Mouse (Mus musculus) kidney, adult 8-10 months (tissue): ENCODE data around the gene Mfsd4b3.
"Not testable (repeated sequence)": the region's sequence is repeated elsewhere in the genome, so short reads cannot be mapped to it uniquely, and the experiment has no call there.

Experiments used
- DNase-seq, 2 experiments: peaks; one replicate each; pipeline ENCODE4 v3.0.0; 2022

Gene Mfsd4b3

DNA sequence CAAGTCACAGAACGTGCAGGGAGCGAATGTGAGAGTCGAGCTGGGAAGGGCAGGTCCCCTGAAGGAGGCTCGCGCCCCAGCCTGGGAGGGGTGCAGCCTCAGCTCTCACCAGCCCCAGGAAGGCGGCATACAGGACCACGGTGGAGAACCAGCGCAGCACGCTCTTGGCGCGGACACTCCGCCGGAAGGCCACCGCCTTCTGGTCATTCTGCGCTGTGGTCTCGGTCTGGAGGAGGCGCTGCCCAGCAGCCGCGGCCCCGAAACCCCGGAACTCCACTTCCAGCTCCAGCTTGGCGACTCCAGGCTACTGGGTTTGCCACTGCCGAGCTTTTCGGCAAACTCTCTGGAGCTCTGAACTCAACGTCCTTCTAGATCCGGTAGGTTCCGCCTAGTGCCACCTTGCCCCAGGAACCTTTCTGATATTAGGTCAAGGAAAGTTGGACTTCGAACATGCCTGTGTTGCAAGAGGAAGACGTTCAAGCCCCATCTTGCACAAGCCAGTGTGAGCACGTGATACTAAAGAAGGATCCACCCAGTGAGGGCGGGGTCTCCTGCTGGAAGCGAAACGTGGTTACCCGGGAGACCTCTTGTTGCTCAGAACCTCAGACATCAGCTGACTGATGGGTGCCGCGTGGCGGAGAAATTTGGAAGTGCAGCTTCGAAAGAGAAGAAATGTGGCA, at the start of gene Mfsd4b3:
Gene Mfsd4b3 (minus strand): TSS at position 393 of the 680 bp plus-strand sequence.
- DNase-seq = peak; percentile 99

- no peak for DNase-seq
Measured at GRCm38 (mm10) chr10:40009591-40009990, 49.6 kb upstream of the Mfsd4b3 start.

DNA sequence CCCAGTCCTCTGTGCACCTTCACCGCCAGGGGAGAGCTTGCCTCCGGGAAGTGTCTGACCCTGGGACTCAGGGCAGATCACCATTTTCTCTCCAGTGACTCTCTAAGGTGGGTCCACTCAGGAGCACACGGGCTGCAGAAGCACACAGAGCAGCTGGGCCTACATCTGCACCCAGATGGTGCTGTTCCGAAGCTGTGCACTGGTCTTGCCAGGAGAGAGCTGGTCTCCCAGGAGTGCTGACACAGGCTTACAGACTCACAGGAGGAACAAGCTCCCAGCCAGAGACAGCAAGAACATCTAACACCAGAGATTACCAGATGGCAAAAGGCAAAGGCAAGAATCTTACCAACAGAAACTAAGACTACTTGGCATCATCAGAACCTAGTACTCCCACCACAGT, 48.9 kb upstream of the Mfsd4b3 start:
- DNase-seq = not testable (repeated sequence)

- DNase-seq = peak in 1 of 2 experiments; percentile 41
Measured at GRCm38 (mm10) chr10:40007953-40008352, 48.0 kb upstream of the Mfsd4b3 start.

- no peak for DNase-seq
Measured at GRCm38 (mm10) chr10:40006963-40007362, 47.0 kb upstream of the Mfsd4b3 start.

DNA sequence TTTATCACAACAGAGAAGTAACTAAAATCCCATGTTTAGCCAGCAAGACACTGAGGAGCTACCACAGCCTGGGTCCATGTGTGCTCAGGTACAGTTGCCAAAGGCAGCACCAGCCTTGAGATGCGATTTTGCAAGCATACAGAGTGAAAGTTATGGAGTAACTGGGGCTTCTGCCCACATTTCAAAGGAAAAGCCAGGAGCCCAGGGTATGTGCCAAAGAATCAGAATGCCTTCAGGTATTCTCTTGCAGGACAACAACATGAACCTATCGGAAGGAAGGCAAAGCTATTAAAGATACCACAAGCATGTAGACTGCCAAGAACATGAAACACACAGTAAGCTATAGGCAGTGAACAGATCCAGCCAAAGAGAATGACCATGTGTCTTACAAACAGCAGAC, 40.8 kb upstream of the Mfsd4b3 start:
- no peak for DNase-seq

- peak; percentile 76 to 91 for DNase-seq
Measured at GRCm38 (mm10) chr10:39991155-39991554, 31.2 kb upstream of the Mfsd4b3 start.

GRCm38 (mm10) chr10:39986466-39986865, 26.5 kb upstream of the Mfsd4b3 start, which contains the start of gene Mfsd4b5:
Mfsd4b5 (minus strand) TSS chr10:39986646.
- DNase-seq = peak; percentile 89

- peak; percentile 88 to 98 for DNase-seq
Measured at GRCm38 (mm10) chr10:39982604-39983003, 22.7 kb upstream of the Mfsd4b3 start.

DNA sequence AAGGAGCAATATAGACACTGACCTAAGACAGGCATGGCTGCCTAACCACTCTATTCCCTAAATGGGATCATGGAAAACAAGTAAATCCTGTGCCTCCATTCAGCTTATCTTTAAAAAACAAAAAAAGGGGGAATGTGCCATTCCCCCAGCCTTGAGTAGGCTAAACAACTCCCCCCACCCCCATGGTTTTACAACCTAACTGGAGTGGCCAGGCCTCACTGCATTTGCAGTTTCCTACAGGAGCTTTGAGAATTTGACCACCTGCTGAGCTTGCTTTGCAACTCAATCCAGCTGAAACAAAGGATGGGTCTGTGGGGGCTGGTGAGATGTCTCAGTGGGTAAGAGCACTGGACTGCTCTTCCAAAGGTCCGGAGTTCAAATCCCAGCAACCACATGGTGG, 18.3 kb upstream of the Mfsd4b3 start:
- no peak for DNase-seq

- no peak for DNase-seq
Measured at GRCm38 (mm10) chr10:39977346-39977745, 17.4 kb upstream of the Mfsd4b3 start.

DNA sequence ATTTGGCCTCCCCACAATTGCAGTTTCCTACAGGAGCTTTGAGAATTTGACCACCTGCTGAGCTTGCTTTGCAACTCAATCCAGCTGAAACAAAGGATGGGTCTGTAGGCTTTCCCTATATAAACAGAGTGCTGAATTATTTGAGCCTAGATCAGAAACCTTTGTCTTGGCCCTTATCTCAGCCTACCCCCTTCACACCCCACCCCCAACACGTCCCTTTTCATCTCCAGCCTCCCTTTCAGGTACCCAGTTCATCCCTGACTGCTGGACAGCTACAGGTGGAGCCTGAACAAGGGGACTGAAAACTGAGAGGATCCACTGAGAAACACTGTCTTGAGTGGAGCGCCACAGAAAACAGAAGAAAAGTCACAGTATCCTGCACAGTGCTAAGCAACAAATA, 15.8 kb upstream of the Mfsd4b3 start:
- DNase-seq = no peak

- no peak for DNase-seq
Measured at GRCm38 (mm10) chr10:39974982-39975381, 15.0 kb upstream of the Mfsd4b3 start.

DNA sequence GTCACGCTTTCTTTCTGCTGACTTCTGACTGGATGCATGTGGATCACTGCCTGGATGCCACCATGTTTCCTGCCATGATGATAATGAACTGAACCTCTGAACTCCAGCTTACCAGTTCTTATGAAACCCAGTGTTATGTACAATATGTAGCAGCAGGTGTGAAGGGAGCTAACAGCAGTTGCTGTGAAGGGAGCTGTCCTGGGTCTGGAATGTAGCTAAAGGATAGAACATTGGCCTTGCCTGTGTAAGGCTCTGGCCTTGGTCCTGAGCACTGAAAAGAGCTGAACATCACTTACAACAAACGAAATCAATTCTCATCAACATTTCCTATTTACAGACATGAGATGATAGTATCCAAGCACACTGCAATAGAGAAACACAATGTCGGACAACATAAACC, 7.6 kb upstream of the Mfsd4b3 start:
- DNase-seq = no peak

DNA sequence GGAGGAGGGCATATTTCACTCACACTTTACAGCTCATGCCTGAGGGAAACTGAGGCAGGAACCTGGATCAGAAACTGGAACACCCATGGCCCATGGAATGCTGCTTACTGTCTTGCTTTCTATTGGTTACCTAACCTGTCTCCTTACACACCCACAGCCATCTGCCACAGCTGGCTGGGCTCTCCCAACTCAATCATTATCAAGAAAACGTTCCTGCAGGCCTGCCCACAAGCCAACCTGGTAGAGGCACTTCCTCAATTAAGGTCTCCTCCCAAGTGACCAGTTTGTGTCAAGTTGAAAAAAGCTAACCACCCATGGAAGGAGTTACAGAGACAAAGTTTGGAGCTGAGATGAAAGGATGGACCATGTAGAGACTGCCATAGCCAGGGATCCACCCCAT, 2.0 kb upstream of the Mfsd4b3 start:
- DNase-seq = no peak

- DNase-seq = no peak
Measured at GRCm38 (mm10) chr10:39960441-39960822, 479 bp upstream of the Mfsd4b3 start.

DNA sequence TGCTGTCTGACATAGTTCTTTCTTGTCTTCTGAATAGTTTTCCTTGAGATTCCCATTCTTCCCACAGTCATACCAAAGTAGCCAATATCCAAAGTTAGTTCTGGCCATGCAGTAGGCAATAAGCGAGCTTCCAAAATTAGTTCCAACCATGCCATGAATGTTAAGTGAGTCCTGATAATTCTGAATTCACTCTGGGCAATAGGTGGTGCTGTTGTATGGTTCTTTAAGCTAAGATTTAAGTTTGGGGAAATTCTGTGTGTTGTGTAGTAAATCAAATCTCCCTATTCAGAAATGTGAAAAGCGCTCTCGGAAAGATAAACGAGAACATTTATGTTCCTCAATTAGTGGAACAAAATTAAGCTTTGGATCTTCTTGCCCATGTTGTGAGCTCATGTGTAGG, 1.7 kb downstream of the Mfsd4b3 start:
- no peak for DNase-seq

DNA sequence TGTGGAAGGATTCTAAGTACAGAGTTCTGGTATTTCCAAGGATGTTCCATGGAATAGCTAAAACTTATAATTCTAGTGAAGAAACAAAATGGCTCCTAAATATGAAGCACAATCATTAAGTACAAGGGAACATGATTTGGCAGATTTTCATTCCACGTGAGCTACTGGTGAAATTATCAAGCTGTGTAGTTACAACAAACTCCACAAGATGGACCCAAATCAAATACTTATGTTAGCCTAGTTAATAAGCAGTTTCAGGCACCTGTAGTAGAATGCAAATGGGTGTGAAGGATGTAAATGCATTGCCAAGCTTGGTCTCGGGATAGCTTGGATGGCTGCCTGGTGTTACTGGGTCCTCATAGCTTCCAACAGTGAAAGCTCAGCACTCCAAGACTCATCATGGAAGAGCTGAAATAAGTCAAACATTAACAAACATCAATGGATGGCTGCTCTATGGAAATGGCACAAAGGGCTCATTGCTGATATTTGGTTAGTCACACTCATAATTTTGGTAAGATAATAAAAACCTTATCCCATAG, 3.5 kb downstream of the Mfsd4b3 start:
- peak; percentile 39 to 69 for DNase-seq

- no peak for DNase-seq
Measured at GRCm38 (mm10) chr10:39955163-39955562, 4.8 kb downstream of the Mfsd4b3 start.

DNA sequence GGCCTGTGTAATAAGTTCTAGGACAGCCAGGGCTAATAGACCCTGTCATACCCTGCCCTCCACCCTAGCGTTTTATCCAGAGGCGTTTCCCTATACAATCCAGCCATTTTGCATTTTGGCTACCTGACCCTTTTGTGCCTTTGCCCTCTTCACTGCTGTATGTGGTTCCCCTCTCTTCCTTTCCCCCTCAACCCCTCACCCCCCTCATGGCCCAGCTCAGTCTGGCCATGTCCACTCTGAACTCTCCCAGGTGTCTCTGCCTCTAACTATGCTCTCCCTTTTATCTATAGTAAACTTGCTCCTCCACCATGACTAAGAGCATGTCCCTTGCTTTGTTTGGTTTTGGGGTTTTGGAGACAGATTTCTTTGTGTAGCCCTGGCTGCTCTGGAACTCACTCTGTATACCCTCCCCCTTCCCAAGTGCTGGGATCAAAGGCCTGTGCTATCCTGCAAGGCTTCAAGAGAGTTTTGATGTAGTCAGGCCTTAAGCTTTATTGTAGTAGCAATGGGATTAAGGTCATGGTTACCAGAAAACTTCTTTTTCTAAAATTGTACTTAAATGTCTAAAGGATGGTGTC, 10.5 kb downstream of the Mfsd4b3 start:
- DNase-seq = no peak

DNA sequence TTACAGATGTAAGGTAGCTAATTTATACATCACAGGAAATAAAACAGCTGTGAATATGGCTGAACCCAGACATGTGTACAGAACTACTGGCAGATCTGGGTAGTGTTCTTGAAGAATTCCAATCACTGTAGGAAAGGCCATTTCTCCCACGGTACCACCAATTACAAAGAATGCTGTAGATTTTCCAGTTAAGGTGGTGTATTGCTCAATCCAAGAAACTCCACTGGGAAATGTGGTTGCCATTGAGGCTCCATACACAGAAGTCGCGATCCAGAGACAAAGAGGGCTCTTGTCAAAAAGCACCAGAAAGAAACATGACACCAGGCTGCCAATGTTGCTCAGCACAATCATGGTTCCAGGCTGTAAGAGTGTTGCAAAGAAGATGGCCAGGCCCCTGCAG, 12.8 kb downstream of the Mfsd4b3 start:
- not testable (repeated sequence) for DNase-seq

DNA sequence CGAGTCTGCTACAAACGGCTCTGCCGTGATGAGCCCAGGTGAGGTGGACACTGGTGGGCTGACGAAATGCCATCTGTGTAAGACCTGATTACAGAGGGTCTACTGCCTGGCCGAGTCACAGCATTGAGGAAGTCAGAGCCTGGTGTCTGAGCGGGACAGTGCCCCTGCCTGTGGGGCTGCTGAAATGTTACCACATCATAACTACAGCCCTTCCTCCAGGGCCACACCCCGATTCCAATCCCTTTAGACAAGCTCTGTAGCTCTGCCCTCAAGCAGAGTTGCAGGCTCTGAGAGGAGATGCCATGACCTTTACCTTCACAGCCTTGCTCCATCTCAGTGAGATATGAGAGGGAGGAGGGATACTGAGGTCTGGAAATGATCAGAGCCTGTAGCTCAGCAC, 23.4 kb downstream of the Mfsd4b3 start:
- no peak for DNase-seq

- no peak for DNase-seq
Measured at GRCm38 (mm10) chr10:39926616-39927139, 33.3 kb downstream of the Mfsd4b3 start, which contains the start of gene Mfsd4b2. Mfsd4b2 (minus strand) TSS chr10:39926923.

GRCm38 (mm10) chr10:39924556-39924955, 35.4 kb downstream of the Mfsd4b3 start:
- DNase-seq = not testable (repeated sequence)
